Mouse (Mus musculus) kidney, adult 8-10 months (tissue): ENCODE measurements at regions not wholly inside any gene's neighbourhood (a gene's known extent, or its start where the extent isn't known, plus 50 kb on each side); places are given as distances from the start of the nearest gene placed in this dataset.

Experiments
- DNase-seq, 2 experiments: peaks; one replicate each; pipeline ENCODE4 v3.0.0; 2022

- DNase-seq = no peak
These were observed 206.3 kb downstream of the Hhipl2 start for GRCm38 (mm10) chr1:183624266-183624665.

DNA sequence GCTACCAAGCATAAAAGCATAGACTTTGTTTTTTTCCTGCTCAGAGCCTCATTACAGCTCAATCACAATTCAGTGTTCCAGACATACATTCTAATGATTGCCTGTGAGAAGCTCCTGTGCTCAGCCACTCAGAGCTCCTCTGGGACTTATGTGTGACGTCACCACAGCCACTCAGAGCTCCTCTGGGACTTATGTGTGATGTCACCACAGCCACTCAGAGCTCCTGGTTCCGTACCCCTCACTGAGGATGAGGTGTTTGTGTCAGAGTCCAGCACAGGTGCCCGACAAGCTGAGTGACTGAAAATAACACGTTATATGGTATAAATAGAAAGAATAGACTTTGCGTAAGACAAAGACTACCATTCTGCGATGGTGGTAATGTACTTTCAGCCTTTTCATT, 215.8 kb downstream of the Hhipl2 start:
- no peak for DNase-seq

GRCm38 (mm10) chr1:183634836-183635235, 216.8 kb downstream of the Hhipl2 start:
- no peak for DNase-seq

DNA sequence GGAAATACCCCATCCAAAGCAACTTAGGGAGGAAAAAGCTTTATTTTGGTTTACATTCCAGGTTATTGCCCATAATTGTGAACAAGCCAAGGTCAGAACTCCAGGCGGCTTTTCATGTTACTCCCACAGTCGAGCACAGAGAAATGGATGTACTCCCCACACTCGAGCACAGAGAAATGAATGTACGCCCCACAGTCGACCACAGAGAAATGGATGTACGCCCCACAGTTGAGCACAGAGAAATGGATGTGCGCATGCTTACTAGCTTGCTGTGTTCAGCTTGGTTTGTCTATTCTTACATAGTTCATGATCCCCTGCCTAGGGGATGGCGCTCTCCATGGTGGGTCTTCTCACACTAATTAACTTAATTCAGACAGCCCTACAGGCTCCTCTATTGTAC, 219.2 kb downstream of the Hhipl2 start:
- DNase-seq = no peak

DNA sequence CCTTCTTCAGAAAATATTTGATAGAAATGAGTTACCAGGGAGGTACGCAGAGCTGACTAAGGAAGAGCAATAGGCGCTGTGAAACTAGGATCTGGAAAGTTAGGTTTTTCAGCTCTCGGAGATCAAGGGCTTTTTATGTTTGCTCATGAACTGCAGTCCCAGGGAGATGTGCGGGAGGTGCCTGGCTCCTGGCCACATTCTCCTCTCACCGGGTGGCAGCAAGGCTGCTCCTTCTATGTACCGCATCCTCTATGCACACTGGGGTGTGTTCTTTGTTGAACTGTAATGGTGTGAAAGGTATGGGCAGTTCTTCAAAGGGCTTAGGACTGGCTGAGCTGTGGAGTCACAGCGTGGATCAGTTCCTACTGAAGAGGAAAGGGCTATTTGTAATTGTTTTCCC, 221.3 kb downstream of the Hhipl2 start:
- DNase-seq = no peak

- no peak for DNase-seq
These were observed 222.6 kb downstream of the Hhipl2 start for GRCm38 (mm10) chr1:183640568-183640967.

GRCm38 (mm10) chr1:183644001-183644400, 226.0 kb downstream of the Hhipl2 start:
- DNase-seq = no peak

DNA sequence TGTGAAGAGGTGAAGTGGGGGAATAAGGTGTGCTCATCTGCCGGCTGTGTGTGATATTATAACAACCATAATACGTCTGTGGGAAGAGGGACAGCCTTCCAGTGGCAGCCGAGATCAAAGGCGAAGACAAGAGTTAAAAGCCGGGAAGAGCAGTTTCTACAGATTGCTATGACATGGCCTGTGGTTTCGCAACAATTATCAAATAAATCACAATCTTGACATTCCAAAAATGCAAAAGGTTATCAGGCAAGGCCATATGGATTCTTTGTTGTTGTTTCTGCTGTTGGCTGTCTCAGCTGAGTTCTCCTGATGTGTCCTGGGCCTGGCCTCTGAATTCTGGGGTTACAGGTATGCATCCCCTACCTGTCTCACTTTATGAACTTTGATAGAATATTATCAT, 235.9 kb downstream of the Hhipl2 start:
- DNase-seq = no peak

GRCm38 (mm10) chr1:183657043-183657442, 239.0 kb downstream of the Hhipl2 start:
- DNase-seq = peak in 1 of 2 experiments; percentile 62

GRCm38 (mm10) chr1:183660541-183660940, 242.5 kb downstream of the Hhipl2 start:
- DNase-seq = no peak

DNA sequence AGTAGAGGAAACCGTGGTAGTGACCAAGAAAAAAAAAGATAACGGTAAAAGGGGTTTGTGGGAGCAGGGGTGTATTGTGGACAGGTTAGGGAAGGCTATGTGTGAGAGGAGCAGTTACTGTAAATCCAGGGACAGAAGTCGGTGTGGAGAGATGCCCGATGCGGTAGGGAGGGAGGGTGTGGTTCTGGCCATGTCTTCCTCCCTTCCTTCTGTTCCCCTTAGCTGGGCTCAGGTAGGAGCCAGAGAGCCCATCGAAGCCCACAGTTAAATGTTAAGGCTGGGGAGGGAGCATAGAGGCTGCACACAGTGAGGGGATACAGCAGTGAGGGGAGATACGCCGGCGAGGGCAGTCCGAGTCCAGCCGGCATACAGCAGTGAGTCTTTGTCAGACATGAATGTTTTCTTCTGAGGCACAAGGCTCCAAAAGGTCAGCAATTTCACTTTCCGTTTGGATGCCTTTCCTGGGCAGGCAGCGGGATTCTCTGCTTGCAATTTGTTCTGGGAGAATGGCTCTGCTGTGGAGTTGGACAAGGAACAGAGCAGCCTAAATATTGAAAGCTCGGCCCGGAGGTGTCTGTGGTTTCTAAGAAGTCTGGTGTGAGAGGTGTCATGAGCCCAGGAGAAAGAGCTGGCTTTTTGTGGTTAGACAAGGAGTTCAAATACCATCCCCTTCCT, 244.5 kb downstream of the Hhipl2 start:
- DNase-seq = no peak

GRCm38 (mm10) chr1:183669271-183669670, 251.3 kb downstream of the Hhipl2 start:
- DNase-seq = no peak

DNA sequence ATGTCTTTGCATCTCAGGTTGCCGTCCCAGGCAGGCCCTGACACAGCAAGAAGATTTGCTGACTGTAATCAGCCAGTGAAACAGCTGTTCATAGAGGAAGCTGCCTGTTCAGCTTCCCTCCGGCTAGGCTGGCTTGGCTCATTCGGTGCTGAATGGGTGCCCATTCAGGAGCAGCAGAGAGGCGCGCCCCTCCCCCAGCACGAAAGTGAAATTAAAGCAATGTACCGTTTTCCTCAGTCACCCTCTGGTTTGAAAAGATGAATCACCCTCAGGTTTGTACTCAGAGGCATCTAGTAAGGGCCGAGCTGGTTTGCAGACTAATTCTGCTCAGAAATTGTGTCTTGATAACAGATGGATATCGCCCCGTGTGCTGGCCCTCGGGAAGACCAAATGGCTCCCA, 251.7 kb downstream of the Hhipl2 start:
- peak in 1 of 2 experiments; percentile 9 for DNase-seq

DNA sequence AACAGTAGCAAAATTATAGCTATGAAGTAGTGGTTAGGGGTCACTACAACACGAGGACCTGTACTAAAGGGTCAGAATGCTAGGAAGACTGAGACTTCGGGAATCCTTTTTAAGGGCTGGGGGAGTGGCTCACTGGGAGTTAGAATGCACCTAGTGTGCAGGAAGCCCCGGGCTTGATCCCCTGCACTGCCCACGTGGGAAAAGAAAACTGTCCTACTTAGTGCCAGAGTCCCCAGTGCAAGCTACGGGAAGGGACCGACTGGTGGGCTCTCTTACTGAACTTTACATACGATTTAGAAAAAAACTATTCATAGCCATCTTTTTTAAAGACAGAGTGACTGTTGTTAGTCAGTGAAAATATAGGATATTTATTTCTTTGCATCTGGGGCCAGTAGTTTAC, 252.5 kb downstream of the Hhipl2 start:
- DNase-seq = no peak

- DNase-seq = no peak
These were observed 253.5 kb downstream of the Hhipl2 start for GRCm38 (mm10) chr1:183671541-183671940.

GRCm38 (mm10) chr1:183672521-183672920, 254.5 kb downstream of the Hhipl2 start:
- DNase-seq = peak in 1 of 2 experiments; percentile 28

DNA sequence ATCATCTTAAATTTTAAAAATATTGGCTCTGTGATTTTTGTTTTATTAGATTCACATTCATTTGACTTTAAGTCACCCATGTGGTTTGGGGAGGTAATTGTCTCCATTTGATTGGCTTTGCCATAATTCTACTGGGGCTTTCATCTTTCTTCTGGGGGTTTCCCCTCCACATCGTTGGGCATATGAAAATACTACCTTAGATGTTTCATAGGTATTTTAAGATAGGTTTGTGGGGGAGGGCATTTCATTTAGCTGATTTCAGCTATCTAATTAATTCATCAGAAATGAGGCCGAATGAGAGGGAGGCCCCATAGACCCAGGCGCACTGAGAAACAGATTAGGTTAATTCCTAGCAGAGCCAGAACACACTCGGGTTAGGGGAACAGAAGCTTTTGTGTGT, 259.6 kb downstream of the Hhipl2 start:
- DNase-seq = no peak

- DNase-seq = no peak
These were observed 261.9 kb downstream of the Hhipl2 start for GRCm38 (mm10) chr1:183679949-183680348.

- DNase-seq = no peak
These were observed 268.0 kb downstream of the Hhipl2 start for GRCm38 (mm10) chr1:183686056-183686455.

- no peak for DNase-seq
These were observed 274.7 kb downstream of the Hhipl2 start for GRCm38 (mm10) chr1:183692756-183693155.

GRCm38 (mm10) chr1:183699284-183699683, 281.3 kb downstream of the Hhipl2 start:
- DNase-seq = peak in 1 of 2 experiments; percentile 19

DNA sequence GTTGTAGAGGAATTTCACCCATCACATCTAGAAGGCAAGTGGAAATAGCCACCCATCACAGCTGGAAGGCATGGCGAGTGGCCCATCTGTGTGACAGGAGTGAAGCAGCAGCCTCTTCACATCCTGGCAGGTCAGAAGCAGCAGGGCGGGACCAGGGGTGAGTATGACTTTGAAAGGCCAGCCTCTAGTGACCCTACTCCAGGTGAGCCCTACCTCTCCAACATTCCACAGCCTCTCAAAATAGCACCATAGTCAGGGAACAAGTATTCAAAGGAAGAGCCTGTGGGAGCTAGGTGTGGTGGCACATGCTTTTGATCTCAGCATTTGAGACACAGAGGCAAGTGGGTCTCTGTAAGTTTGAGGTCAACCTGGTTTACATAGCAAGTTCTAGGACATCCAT, 284.9 kb downstream of the Hhipl2 start:
- no peak for DNase-seq

DNA sequence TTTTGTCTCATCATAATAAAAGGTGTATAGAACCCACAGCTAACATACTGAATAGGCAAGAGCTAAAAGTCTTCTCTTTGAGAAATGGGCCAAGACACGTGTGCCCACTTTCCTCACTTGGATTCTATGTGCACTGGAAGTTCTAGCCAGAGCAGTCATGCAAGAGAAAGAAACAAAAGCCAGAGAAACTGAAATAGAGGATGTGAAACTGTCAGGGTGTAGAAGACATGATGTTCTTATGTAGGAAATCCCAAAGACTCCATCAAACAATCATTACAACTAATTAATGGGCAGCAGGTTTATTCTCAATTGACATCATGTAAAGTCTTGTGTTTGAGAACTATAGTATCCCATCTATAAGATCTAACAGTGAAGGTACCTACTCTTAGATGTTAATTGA, 294.9 kb downstream of the Hhipl2 start:
- no peak for DNase-seq

DNA sequence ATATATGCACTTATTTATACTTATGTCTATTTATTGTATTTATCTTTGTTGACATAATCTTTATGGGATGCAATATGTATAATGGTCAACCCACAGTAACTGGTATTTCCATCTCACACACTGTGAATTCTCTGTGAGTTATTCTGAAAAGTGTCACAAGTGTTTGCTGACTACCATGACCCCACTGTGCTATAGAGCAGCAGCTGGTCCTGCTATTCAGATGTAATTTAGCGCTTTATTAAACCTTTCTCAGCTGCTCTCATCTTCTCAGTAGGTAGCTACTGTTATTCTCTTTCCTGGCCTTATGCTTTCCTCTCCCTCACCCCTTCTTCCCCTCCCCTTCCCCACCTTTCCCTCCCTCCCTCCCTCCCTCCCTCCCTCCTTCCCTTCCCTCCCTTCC, 296.0 kb upstream of the Dusp10 start:
- DNase-seq = no peak

DNA sequence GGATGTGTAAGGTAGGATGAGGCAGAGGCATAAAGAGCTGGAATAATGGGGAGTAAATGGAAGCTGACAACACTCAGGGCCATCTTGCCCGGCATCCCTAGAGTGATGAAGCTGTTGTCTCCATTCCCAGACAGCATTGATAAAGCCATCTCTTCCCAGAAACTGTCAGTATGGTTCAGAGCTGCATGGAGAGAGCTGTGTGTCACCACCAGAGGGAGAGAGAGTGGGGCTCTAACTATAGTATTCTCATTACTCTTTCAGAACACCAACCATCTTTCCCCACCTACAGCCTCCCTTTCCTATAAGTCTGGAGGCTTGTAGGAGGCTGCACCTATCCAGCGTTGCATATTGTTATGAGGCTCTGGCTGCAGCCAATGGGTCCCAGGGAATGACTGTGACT, 264.0 kb upstream of the Dusp10 start:
- no peak for DNase-seq
